Mouse (Mus musculus): ENCODE results near the gene Eif1. TPM values are rescaled to one million over a fixed set of nuclear protein-coding genes. Genes with fewer than 3 reads are reported as not detected.
"Not testable (repeated sequence)": the region's sequence is repeated elsewhere in the genome, so short reads cannot be mapped to it uniquely, and the experiment has no call there.

The Eif1 gene
- total RNA-seq, 2 experiments from 2014 or later = 820 to 888 TPM

DNA sequence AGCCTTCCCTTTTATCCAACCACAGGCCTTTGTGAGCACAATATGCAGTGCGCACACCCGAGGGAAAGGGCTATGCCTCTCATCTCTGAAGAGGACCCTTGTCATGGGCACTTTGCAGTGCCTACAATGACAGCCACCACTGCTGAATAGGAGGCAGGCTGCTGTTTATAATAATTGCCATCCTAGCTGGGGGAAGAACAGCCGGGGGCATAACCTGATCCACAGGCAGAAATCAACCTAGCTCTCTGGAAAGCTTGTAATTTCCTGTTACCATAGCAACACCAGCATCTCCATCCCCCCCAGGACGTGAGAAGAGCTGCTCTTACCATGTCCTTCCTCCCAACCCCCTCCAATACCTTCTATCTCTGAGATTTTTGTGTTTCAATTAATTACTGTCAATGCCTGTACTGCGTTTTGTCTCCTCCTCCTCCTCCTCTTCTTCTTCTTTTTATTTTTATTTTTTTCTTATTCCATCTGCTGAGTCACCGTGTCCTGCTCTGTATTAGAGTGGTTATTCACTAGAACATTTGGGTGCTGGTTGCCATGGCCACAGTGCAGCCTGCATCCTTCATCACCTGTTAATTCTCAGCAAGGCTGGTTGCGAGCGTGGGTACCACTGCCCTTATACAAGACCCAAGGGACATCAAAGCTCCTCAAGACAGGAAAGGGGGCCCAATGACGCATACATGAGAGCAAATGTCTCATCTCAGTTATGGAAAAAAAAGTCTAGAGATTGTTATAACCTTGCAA, 13.3 kb downstream of the Eif1 start:
- peak; percentile 73 for DNase-seq (ENCODE audit: low spot score in 2 of 2)
- intact Hi-C loops (cut with DNase I) = no loop called here

DNA sequence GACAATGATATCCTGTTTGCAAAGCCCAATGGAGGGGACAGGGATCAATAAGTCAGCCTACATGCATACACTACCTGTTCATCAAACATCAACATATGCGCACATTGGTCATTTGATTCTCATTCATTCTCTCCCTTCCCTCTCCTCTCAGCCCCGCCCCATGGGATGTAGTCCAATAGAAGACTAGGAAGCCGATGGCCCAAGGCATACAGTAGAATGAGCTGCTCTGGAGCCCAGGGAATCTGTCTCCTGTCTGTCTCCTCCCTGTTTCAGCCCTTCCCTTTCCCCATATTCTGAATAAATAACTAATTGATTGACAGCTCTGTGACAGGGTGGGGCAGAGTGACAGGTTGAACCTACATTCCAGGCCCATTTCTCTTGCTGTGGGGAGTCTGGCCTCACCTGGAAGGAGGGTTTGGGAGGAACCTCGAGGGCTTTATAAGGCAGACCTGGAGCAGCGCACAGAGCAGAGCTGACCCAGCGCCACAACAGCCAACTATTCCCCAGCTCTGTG, 14.3 kb downstream of the Eif1 start, which contains the start of gene Gast:
Gast (plus strand) TSS at position 464 of the 514 bp plus-strand sequence.
- intact Hi-C loops (cut with DNase I) = no loop called here
- DNase-seq (ENCODE audit: low spot score in 2 of 2) = no peak

DNA sequence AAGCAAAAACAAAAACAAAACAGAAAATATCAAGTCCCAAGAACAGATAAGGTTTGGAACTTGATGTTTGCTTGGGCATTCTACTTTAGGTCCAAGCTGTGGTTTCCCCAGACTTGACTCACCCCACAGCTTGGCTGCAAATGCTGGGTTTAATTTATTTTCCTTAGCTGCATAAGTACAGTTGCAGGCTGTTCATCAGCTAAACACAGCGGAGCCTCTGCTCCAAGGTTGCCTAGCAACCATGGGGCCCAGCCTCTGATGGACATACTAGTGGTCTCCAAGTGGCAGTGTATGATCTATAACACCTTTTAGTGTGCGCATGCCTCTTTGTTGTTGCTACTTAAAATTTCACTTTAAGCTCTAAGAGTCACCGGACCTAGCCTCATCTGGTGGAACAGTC, 16.0 kb downstream of the Eif1 start:
- intact Hi-C loops (cut with DNase I) = no loop called here
- DNase-seq (ENCODE audit: low spot score in 2 of 2) = peak in 1 of 2 experiments; percentile 24

DNA sequence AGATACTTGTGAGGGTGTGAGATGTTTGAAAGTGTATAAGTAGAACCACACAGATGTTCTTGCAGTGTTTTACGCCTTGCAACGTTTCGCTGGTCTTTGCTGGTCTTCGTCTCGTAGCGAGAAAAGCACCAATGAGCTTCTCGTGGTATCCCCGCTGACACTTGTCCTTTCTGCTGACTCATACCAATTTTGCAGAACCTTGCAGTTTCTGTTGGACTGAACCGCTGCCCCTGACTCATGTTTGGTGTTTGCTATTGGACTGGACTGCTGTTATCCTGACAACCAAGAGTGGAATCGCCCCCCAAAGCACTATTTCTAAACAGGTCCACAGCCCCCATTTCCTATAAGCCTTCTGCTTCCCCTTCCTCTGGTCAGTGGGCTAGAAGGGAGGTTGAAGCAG, 24.6 kb downstream of the Eif1 start:
- no peak for DNase-seq (ENCODE audit: low spot score in 2 of 2)
- intact Hi-C loops (cut with DNase I) = no loop called here

DNA sequence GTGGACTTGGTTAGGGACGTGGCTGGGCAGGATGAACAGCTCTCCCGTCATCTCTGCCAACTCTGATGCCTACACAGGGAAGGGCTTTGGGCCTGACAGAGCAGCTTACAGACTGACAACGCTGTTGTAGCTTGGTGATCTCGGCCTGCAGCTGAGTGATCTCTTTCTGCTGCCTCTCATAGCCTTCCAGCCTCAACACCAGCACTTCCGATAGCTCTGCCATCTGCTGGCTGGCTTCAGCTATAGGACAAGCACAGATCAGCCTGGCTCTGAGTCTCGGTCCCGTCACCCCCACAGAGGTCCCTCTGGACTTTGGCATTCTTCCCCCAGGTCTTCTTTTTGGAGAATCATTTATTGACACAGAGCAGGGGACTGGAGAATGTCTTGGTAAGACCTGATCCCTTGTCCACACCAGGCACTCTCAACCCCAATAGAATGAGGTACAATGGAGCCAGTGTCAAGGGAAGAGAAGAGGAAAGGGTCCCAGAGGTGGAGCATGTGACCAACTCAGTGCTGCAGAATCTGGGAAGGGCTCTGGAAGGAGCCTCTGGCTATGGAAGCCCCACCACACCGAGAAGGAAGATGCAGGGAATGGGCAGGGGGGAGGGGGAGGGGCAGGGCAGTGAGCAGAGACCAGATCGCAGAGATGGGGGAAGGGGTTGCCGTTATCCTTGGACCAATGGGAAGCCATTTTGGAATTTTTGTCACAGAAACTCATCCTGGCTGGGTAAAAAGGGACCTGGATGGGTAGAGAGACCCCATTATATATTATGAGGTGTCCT, 32.6 kb downstream of the Eif1 start:
- intact Hi-C loops (cut with DNase I) = no loop called here
- peak; percentile 51 to 63 for DNase-seq (ENCODE audit: low spot score in 2 of 2)

DNA sequence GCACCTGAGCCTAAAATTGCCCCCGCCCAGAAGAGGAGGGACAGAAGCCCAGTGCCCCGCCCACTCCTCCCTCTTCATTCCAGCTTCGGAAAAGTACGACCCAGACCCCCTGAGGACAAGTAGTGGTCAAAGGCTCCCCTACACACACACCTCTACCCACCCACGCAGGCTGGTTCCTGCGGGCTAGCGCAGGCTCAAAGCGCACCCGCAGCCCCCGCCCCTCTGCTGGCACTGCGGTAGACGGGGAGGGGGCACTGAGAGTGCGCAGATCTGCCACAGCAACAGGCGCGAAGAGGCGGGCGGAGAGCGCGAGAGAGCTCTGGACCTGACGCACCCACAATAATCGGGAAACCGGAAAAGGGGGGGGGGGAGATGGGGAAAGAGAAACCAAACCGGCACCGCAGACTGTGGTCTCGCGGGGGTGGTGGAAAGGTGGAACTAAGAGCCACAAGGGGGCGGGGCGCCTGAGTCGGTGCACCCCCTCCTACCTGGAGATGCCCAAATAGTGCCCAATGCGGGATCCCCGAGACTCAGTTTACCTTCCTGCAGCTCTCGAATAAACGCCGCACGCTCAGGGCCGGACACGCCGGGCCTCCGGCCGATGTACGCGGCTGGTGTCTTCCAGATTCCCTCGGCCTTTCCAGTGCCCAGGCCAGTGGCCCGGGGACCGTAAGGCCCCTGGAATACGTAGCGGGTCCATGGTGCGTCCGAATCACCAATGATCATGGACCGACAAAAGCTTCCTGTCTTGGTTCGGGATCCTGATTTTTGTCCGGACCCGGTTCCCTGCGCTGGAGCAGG, 35.7 kb downstream of the Eif1 start:
- intact Hi-C loops (cut with DNase I) = loop anchor here (5.0 kb wide), 1 partner anchor 202 kb away; no protein-coding TSS in a partner anchor

DNA sequence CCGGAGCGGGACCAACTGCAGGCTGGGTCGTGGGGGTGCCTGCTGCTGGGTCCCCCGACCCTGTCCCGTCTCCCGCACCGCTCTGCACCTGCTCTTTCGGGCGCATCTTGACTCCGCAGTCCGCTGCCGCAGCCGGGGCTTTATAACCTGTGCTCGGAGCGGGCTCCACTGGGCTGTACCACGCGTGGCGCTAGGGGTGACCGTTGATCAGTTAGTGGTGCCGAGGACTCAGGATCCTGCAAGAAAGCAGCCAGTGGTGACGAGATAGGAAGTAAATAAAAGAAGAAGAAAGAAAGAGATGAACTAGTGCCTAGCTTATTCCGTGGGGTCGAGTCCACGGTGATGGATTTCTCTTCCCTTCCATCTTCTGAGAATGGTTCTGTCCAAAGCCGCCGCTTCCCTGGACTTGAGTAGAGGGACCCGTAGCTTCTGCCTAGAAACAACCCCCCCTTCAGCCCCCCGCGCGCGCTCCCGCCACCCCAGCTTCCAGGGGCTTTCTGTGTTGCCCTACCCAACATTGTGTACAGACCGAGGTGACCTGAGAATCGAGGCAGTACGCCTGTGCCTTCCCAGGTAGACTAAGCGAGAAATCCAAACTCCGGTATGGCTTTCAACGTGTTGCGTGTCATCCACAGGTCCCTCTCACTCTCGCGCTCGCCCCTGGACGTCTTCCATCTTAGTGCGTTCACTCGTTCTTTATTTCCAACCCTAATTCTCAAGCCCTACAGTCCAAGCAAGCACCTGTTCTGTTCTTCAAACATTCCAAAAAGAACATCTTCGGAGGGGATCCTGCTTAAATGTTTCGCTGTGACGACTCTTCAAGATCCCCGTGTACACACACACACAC, 36.5 kb downstream of the Eif1 start, which contains the start of gene Hap1:
Hap1 (minus strand) TSS at position 157 of the 847 bp plus-strand sequence.
- intact Hi-C loops (cut with DNase I) = loop anchor here (5.0 kb wide), 1 partner anchor 201 kb away; no protein-coding TSS in a partner anchor
- DNase-seq (ENCODE audit: low spot score in 2 of 2) = peak; percentile 62 to 80

More for the DNA sequence above, 35.7 kb downstream of the Eif1 start:
- peak; percentile 33 to 62 for DNase-seq (ENCODE audit: low spot score in 2 of 2)

DNA sequence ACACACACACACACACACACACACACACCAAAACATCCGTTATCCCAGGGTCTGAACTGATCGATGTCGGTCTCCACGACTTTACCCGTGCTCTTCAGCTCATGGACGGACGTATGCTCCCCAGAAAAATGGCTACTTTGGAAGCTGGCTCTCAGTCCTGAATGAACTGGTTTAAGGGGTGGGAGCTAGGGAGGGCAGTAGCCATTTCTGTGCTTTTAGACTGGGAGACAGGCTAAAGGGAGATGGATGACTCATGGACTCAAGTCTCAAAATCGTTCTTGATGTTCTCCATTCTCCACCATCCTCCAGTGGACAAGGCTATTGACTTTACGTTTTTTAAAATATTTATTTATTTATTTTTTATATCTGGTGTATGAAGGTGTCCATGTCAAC, 37.1 kb downstream of the Eif1 start:
- intact Hi-C loops (cut with DNase I) = loop anchor here (5.0 kb wide), 1 partner anchor 200 kb away; no protein-coding TSS in a partner anchor
- DNase-seq (ENCODE audit: low spot score in 2 of 2) = no peak

DNA sequence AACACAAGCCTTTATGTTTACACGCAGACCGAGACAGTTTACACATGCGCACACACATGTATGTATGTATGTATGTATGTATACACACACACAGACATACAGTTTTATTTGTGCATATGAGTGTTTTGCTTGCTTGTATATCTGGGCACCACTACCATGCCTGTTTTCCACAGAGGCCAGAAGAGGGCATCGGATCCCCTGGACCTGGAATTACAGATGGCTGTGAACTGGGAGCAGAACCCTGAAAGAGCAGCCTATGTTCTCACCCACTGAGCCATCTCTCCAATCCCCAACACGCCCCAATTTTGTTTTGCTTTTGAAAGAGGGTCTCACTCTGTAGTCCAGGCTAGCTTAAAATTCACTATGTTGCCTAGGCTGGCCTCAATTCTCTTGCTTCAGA, 37.7 kb downstream of the Eif1 start:
- DNase-seq (ENCODE audit: low spot score in 2 of 2) = no peak
- intact Hi-C loops (cut with DNase I) = loop anchor here (5.0 kb wide), 1 partner anchor 200 kb away; no protein-coding TSS in a partner anchor

DNA sequence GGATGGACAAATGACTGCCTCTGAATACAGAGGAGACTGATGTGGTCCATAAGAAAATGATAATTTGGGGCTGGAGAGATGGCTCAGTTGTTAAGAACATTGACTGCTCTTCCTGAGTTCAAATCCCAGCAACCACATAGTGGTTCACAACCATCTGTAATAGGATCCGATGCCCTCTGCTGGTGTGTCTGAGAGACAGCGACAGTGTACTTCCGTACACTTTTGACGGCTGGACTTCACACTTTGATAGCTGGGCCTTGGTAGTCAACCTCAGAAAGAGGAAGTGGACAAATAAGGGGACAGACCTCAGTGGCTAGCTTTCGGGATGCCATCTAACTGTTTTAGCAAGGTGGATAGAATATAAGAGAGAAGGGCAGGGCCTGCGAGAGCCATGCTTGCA, 40.5 kb downstream of the Eif1 start:
- intact Hi-C loops (cut with DNase I) = no loop called here
- no peak for DNase-seq (ENCODE audit: low spot score in 2 of 2)

DNA sequence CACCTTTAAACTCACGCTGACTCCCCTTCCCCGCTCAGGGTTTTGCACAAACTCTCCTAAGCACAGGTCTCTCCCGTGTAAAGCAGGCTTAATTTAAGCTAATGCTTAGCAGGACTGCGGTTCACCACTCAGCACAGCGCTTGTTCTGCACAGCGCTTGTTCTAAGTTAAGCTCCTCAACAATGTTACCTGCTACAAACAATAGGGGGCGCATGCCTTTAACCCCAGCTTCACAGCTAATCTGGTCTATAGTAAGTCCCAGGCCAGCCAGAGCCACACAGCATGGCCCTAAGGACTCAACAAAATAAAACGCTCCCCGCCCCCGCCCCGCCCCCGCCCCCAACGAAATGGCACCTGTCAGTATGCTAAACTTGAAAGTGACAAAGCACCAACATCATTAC, 41.4 kb downstream of the Eif1 start:
- DNase-seq (ENCODE audit: low spot score in 2 of 2); intact Hi-C loops (cut with DNase I): not testable (repeated sequence)

DNA sequence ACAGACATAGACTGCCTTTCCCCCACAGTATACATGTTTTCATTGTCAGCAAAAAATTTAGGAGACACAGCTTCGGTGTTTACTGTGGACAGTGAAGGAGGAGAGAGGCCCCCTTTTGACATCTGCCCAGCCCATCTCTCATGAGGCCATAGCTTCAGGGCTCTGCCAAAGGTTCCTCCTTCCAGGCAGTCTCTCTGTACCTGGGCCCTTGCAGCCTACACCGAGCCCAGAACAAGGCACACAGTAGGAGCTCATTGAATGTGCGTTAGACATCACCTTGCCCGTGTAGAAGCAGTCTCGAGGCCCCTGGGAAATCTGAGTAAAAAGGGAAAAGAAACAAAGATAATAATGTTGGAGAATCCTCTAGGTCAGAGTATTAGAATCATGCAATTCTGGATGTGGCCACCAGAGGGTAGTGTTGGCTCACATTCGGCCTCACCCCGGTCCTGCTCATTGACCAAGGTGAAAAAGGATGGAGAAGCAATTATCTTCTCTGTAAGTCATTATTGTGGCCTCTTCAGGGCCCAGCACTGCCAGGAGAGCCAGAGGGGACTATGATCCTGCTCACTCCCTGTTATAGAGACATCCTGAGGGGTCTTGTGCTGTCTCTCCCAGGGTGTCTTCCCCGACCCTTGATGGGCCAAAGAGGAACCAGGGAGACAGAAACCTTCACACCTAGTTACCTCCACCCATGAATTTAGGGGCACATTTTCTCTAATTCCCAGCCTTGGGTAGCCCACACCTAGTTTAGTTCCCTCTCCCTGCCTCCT, 42.7 kb downstream of the Eif1 start:
- intact Hi-C loops (cut with DNase I) = loop anchor here (1.0 to 2.0 kb wide), 2 partner anchors 46 to 110 kb away; partner anchors contain the start of gene Klhl11

DNA sequence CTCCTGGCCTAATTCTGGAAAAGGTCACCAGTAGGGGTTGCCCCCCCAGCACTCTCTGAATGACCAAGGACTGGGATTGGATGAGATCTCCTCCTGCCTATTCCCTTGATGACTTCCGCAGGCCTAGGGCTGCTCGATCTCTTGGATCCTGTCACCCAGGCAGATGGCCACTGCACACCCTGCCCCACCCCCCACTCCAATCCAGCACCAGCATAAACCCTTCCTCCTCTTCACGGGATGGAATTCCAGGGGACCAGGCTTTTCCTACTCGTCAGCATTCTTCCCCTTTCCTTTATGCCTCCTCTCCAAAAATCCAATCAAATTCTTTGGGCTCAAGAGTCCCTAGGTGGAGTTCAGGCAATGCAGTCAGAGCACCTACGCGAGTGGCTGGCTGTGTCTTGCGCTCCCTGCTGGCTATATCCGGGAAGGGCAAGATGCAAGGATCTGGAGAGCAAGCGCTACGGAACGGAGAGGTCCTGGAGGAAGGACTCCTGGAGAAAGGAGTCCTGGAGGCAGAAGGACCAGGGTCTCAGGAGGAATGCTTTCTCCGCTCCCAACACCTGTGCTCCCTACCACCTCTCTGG, 43.4 kb downstream of the Eif1 start:
- DNase-seq (ENCODE audit: low spot score in 2 of 2) = peak; percentile 60 to 69

More for the DNA sequence above, 42.7 kb downstream of the Eif1 start:
- peak; percentile 73 to 82 for DNase-seq (ENCODE audit: low spot score in 2 of 2)

DNA sequence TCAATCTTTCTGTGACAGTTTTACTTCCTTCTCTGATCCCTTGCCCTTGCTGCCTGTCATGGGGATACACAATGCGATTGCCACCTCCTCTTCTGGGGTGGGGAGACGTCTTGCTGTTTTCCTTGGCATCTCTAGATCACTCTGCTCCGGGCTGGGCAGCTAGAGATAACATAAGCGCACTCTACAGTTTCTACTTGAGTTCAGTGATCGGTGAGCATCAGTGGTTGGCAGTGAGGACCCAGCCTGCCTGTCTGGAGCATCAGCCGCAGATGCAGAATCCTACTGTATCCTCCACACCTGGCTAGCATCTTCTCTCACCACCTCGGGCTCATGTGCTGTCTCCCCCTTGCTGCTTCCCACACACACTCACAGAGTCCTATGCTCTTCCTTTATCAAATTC, 49.5 kb downstream of the Eif1 start:
- intact Hi-C loops (cut with DNase I) = no loop called here
- no peak for DNase-seq (ENCODE audit: low spot score in 2 of 2)

More for the DNA sequence above, 43.4 kb downstream of the Eif1 start:
- intact Hi-C loops (cut with DNase I) = loop anchor here (1.0 to 2.0 kb wide), 2 partner anchors 45 to 110 kb away; partner anchors contain the start of gene Klhl11

DNA sequence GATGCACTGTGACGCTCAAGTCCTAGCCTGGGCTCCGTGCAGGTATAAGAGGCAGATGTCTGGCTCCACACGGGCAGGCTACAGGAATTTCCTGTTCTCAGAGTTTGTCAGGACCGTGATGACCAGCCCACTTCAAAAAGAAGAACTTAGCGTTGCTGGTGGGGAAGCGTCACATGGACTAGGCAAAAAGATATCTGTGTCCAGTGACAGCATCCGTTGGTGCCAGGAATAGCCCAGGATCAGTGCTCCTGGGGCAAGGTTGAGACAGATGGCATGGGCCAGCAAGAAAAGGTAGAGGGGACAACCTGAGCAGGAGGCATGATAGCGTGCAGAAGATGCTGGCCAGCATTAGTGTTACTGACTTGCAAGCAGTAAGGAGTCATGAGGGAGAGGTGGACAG, 50.1 kb downstream of the Eif1 start:
- no peak for DNase-seq (ENCODE audit: low spot score in 2 of 2)
- intact Hi-C loops (cut with DNase I) = no loop called here
